Mouse (Mus musculus): ENCODE measurements at regions not wholly inside any gene's neighbourhood (a gene's known extent, or its start where the extent isn't known, plus 50 kb on each side); places are given as distances from the start of the nearest gene placed in this dataset.
A peak's percentile ranks its signal among the peaks of the same experiment; 100 is the strongest.

- DNase-seq = no peak
Measured at GRCm38 (mm10) chr3:128413481-128413880, 517.4 kb upstream of the Fam241a start.

DNA sequence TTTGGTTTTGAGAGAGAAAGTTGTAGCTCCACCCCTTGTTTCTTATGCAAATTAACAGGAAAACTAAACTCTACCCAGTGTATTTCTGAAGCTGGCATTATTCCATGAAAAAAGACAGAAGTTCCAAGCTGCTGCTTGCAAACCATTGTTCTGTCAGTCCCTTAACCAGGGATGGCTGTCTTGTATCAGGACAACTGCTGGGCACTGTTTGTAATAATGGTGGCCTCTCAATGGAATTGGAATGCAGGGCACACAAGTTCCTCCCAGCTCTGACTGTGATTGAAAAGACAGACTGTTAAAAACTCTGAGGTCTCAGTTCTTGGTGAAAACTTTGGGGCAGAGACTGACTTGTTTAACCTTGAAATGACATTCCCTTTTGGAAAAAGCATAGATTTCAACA, 516.0 kb upstream of the Fam241a start:
- DNase-seq = no peak

- DNase-seq = no peak
Measured at GRCm38 (mm10) chr3:128394805-128395204, 498.7 kb upstream of the Fam241a start.

DNA sequence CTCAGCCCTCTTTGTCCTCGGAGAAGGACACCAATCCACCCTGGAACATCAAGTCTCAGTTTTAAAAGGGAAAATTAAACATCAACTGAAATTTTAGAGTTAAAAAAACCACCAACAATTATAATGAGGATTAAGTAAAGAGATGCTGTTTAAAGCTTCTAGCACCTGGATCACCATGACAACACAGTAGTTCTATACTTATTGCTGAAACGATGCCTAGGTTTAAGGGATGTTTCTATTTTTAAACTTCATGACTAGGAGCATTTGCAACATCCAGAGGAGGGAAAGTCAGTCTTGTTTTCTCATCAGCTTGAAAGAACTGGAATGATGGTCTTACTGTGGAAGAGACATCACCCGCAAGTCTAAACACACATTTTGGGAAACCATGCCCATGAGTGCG, 484.5 kb upstream of the Fam241a start:
- DNase-seq = no peak

GRCm38 (mm10) chr3:128369521-128370127, 473.5 kb upstream of the Fam241a start:
- DNase-seq = no peak

GRCm38 (mm10) chr3:128362310-128362709, 466.2 kb upstream of the Fam241a start:
- no peak for DNase-seq

GRCm38 (mm10) chr3:128349123-128349522, 453.0 kb upstream of the Fam241a start:
- peak; percentile 18 for DNase-seq

- no peak for DNase-seq
Measured at GRCm38 (mm10) chr3:128347782-128348574, 451.9 kb upstream of the Fam241a start.

GRCm38 (mm10) chr3:128337508-128337907, 441.4 kb upstream of the Fam241a start:
- no peak for DNase-seq

DNA sequence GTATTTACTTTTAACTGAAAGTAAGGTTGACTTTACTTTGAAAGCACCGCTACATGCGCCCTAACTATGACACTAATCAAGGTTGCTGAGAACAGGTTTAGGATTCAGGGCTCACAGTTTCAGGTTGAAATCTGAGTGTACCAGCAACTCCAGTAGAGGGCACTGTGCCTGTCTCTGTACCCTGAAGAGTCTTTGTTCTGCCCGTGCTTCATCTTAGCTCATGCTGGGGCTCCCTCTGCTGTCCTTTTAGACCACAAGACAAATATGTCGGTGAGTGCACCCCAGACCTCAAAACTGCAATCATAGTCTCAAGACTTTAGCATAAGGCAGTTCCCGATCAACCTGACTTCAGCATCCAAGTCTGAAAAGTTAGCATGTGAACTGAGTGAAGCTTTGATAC, 440.9 kb upstream of the Fam241a start:
- peak; percentile 71 for DNase-seq

DNA sequence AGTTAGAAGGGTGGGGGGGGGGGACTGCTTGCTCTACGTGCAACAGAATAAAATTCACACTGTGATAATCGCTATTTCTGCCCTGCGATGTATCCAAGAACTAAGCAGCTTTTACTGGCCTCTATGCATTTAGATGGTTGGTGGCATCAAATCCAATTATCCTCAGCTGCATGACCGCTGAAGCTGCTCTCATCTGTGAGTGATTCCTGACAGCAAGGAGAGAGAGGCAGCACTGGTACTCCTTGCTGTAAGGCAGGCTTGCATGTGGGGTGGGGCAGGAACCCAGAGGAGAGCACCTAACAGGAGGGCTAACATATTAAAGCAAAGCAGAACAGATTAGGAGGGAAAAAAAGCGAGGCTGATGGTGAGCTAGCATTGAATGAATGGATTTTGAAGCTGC, 431.6 kb upstream of the Fam241a start:
- DNase-seq = no peak

GRCm38 (mm10) chr3:128301312-128301711, 405.2 kb upstream of the Fam241a start:
- no peak for DNase-seq

- DNase-seq = no peak
Measured at GRCm38 (mm10) chr3:128298110-128298509, 402.0 kb upstream of the Fam241a start.

DNA sequence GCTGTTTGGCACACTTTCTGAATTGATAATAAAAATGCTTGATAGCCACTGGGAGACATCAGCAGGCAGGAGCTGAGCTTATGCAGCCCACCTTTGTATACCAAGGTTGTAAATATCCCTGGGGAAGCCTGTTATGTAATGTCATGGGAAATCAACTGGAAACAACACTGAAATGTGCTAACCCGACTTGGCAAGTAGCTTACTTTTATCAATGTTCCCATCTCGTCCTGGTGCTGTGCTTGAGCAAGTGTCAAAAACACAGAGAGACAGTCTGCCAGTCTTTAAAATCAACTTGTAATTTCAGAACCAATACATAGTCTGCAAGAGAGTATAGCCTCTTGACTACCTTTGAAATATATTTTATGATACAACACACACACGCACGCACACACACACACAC, 391.7 kb upstream of the Fam241a start:
- no peak for DNase-seq

DNA sequence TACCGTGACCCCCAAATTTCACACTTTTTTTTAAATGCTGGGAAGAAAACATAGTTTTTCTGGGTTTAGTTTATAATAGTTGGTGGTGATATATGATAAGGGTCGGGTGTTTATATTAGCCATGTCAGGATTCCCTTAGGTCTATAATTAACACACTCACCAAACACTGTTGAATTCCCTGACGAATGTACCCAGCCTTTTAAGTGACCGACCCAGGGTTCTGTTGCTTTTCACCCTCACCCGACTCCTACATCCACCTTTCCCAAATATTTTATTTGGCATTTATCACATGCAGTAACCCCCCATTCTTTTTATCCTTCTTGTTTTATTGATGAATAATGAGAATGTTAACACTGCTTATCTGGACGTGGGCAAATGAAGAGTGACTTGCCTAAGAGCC, 389.1 kb upstream of the Fam241a start:
- no peak for DNase-seq

GRCm38 (mm10) chr3:128280626-128281025, 384.5 kb upstream of the Fam241a start:
- DNase-seq = no peak

- no peak for DNase-seq
Measured at GRCm38 (mm10) chr3:128270576-128270975, 374.5 kb upstream of the Fam241a start.

- no peak for DNase-seq
Measured at GRCm38 (mm10) chr3:128261208-128261607, 365.1 kb upstream of the Fam241a start.

DNA sequence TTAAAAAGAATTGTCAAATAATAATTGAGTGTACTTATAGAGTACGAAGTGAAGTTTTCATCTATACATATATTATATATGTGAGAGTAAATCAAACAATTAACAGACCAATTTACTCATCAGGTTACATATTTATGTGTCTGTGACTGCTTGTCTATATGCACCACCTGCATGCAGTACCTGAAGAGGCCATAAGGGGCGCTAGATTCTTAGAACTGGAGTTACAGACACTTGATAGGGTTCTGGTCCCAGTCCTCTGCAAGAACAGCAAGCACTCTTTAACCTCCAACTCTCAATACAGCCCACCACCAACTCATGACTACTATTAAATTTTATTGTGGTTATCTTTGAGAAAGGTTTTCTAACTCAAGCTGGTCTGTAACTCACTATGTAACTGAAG, 351.7 kb upstream of the Fam241a start:
- DNase-seq = no peak

GRCm38 (mm10) chr3:128239813-128240421, 343.8 kb upstream of the Fam241a start:
- no peak for DNase-seq

- DNase-seq = no peak
Measured at GRCm38 (mm10) chr3:128230390-128230789, 334.3 kb upstream of the Fam241a start.

- DNase-seq = no peak
Measured at GRCm38 (mm10) chr3:128226930-128227585, 330.9 kb upstream of the Fam241a start.

DNA sequence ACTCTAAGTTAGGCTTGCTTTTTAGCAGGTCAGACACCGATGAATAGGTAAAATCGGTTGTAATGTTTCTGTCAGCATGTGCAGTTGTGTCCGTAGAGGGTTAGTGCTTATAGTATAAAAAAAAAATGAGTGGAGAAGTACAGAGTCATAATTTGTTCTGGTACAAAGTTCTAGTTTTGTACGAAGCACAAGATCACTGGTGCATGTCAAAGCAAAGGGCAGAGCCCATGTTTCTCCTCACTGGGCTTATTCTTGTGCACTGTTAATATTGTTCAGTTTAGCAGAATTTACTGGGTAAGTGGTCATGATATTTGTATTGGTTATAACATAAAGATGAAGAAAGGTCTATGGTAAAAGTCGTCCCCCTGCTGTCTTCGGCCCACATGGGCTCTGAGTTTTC, 330.4 kb upstream of the Fam241a start:
- no peak for DNase-seq

DNA sequence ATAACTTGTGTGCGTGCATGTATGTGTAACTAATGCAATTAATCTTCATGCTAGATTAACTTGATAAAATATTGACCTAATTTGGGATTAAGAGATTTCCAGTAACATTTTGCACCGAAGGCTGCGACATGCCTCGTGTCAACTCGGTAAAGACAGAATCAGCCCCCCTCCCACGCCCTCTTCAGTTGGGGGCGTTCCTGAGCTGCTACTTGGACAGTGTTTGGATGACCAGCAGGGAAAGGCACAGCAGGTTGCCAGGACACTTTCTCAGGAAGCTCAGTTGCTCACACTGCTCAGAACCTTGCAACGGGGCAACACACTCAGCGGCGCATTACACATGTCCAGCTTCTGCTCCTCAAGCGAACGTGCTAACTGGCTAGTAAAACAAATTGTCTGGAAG, 326.2 kb upstream of the Fam241a start:
- DNase-seq = no peak

All from lung, postnatal 36 days (tissue).